Mouse (Mus musculus) hindbrain, embryonic 16.5 days (tissue): ENCODE measurements around the gene Susd6. TPM values are rescaled to one million over a fixed set of nuclear protein-coding genes. Genes with fewer than 3 reads are reported as not detected.

Experiments
- ATAC-seq: fragments of 200-750 bp; cut with Nextera tagmentation; 2 replicates; pipeline ENCODE4 v1.8.0; 2017; ENCODE audit warnings: moderate TSS enrichment, moderate library complexity
- H3K27ac ChIP-seq: fragments of 300-500 bp; sonication (generic); 2 replicates; pipeline ENCODE4 v1.5.1; 2014; ENCODE audit warnings: low read depth, mild to moderate bottlenecking, control low read depth, low read length, moderate library complexity
- H3K27me3 ChIP-seq: fragments of 300-500 bp; sonication (generic); replicated peaks from 2 replicates; pipeline ENCODE4 v1.6.1; 2014; ENCODE audit warnings: low read length; ENCODE audit not compliant: control insufficient read depth, insufficient read depth
- H3K36me3 ChIP-seq: fragments of 300-500 bp; sonication (generic); 2 replicates; pipeline ENCODE4 v1.6.1; 2014; ENCODE audit warnings: mild to moderate bottlenecking, low read length, moderate library complexity, mixed read lengths; ENCODE audit not compliant: control insufficient read depth, insufficient read depth
- H3K4me1 ChIP-seq: fragments of 300-500 bp; sonication (generic); 2 replicates; pipeline ENCODE4 v1.6.1; 2014; ENCODE audit warnings: low read depth, low read length; ENCODE audit not compliant: control insufficient read depth, insufficient read depth
- H3K4me2 ChIP-seq: fragments of 300-500 bp; sonication (generic); 2 replicates; pipeline ENCODE4 v1.6.1; 2014; ENCODE audit warnings: mild to moderate bottlenecking, low read length, control low read depth, moderate library complexity
- H3K4me3 ChIP-seq: fragments of 300-500 bp; sonication (generic); 2 replicates; pipeline ENCODE4 v1.5.1; 2014; ENCODE audit warnings: mild to moderate bottlenecking, low read length, control low read depth, moderate library complexity
- H3K9ac ChIP-seq: fragments of 300-500 bp; sonication (generic); 2 replicates; pipeline ENCODE4 v1.6.1; 2014; ENCODE audit warnings: low read depth, mild to moderate bottlenecking, control low read depth, low read length, moderate library complexity
- H3K9me3 ChIP-seq: fragments of 300-500 bp; sonication (generic); 2 replicates; pipeline ENCODE4 v1.6.1; 2014; ENCODE audit warnings: mild to moderate bottlenecking, low read length, moderate library complexity; ENCODE audit not compliant: control insufficient read depth
- WGBS: fragments of 180-500 bp; shearing (Covaris S2); extraction: QIAGEN DNeasy Blood & Tissue Kit; methylation state at CpG from one replicate; pipeline ENCODE4 v1.1.7; 2014; 5-methylcytosine and 5-hydroxymethylcytosine counted together
- polyA plus RNA-seq: library from polyadenylated mRNA; unstranded; fragments of >200 nt; fragmentation: Nextera tagmentation; extraction: Ambion mirVana; gene quantifications from 2 replicates; pipeline ENCODE4 v1.2.1, GENCODE M21; 2015

Gene Susd6
- 9.9 and 12.1 TPM in 2 replicates for polyA plus RNA-seq

DNA sequence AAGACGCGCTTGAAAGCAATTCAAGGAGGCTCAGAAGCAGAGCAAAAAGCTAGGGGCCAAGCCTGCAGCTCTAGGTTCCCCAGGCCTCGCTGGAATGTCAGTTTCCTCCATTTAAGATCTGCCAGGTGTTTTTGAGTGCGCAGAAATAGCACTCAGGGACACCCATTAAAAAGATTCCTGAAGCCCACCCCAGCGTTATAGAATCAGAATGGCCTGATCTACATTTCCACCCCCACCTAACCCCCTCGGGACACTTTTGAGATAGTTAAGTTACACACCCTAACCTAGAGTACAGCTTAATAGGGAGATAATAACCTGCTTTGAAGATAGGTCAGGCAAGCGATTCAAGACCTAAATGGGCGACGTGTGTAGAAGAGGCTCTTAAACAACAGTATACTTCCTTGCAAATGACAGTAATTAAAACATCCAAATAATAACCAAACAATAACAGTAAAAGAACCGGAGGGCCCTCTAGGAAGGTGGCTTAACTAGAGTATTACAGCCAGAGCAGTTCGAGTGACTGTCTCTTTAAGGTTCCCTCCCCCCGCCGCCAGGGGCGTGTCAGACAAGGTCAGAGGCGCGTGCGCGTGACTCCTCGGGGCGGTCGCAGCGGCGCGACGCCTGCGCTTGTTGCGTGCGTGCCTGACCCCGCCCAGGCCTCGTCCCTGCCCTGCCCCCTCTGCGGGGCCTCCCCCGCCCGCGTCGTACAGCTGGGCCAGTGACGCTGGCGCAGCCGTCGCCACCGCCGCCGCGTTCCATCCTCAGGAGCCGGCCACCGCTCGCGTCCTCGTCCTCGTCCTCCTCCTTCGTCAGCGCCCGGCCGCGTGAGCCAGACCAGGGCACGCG, at the start of gene Susd6:
Gene Susd6, plus strand, starts transcription at position 662 of the 846 bp plus-strand sequence.
- no peaks in the 10 kb centered on the region for H3K36me3 ChIP-seq
- H3K4me3 ChIP-seq, result peak within 1 kb of the TSS; percentile 94
- ATAC-seq, result peak; percentile 98
- H3K9ac ChIP-seq, result peak within 1 kb of the TSS; percentile 94
- 5% methylated on average over 38 of the region's 56 CpGs for WGBS
- peaks cover 18% of the 10 kb centered on the region for H3K4me1 ChIP-seq
- no peaks in the 10 kb centered on the region for H3K9me3 ChIP-seq
- peak within 1 kb of the TSS; percentile 61 for H3K4me2 ChIP-seq
- H3K27ac ChIP-seq, result peak within 1 kb of the TSS; percentile 99
- H3K27me3 ChIP-seq, result no peaks in the 10 kb centered on the region

DNA sequence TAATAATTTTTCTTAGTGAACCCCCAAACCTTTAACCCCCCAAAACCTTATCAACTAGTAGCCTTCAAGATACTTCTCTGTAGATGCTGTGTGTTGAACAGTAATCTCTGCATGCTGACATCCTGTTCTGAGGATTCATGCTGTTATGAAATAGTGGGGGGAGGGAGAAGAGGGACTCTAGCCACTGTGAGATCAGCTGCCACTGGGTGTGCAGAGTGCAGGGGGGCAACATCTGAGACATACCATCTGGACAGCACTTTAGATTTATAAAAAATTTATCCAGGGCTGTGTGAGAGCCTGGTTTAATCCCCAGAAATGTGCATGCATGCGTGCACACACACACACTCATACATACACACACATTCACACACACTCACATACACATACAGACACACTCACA, 45.7 kb upstream of the Susd6 start:
- H3K9me3 ChIP-seq, result no peaks in the 10 kb centered on the region
- 89% methylated on average over 1 of the region's 1 CpGs for WGBS
- H3K9ac ChIP-seq, result no peak overlapping the region
- H3K27ac ChIP-seq, result no peak overlapping the region
- no peaks in the 10 kb centered on the region for H3K27me3 ChIP-seq
- H3K4me1 ChIP-seq, result peaks cover 10% of the 10 kb centered on the region
- H3K4me3 ChIP-seq, result no peak overlapping the region
- no peak for ATAC-seq
- no peaks in the 10 kb centered on the region for H3K36me3 ChIP-seq
- H3K4me2 ChIP-seq, result no peak overlapping the region

DNA sequence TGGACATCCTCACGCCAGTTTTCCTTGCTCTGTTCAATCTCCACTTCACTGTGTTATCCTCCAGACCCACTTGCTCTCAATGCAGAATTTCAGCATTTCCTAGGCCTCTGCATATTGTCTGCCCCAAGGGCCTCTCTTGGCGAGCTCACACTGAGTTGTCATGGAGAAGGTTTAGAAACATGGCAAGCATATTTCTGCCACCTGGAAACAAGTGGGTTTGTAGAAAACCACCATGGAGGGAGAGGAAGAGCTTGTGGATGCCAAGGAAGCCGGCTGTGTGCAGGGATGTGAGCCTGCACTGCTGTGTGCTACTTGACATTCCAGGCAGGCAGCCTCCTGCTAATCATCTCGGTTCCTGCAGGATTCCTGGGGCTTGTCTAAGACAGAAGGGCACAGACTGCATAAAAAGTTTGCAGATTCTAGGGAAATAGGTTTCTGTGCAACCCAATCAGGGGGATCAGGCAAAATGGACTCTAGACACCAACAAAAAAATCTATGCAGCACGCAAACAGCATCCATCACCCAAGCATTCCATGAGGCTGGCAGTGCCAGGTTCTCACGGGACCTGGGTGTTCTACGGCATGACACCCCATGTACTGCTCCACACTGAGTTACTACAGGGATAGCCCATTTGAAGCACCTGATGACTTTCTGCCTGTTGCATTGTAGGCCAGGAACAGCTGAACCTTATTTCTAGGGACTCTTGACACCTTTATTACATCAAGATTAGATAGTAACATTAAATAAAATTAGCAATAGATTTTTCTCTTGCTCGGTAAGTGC, 44.1 kb upstream of the Susd6 start:
- H3K9me3 ChIP-seq, result no peaks in the 10 kb centered on the region
- H3K4me1 ChIP-seq, result peaks cover 10% of the 10 kb centered on the region
- no peak overlapping the region for H3K9ac ChIP-seq
- H3K27me3 ChIP-seq, result no peaks in the 10 kb centered on the region
- H3K36me3 ChIP-seq, result no peaks in the 10 kb centered on the region
- H3K4me2 ChIP-seq, result no peak overlapping the region
- 35% methylated on average over 8 of the region's 8 CpGs for WGBS
- H3K27ac ChIP-seq, result peak overlapping the region; percentile 62
- no peak overlapping the region for H3K4me3 ChIP-seq
- peak; percentile 88 for ATAC-seq

DNA sequence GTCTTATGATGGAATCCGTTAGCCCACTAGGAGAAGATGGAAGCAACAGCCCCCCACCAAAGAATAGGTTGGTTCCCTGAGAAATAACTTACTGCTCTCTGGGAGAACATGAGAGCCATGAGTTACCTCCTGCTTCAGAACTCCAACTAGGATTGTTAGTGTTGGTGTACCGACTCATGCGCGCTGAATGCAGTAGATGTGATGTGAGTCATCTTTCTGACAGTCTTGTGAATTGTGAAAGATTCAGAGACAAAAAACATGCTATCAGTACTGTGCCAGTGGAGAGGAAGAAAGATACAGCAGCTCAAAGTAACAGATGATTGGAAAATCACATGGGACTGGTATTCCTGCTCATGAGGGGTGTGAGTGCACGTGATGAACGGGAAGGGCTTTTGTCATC, 38.8 kb upstream of the Susd6 start:
- no peak overlapping the region for H3K4me3 ChIP-seq
- no peak overlapping the region for H3K9ac ChIP-seq
- no peaks in the 10 kb centered on the region for H3K9me3 ChIP-seq
- no peak overlapping the region for H3K4me2 ChIP-seq
- no peaks in the 10 kb centered on the region for H3K27me3 ChIP-seq
- WGBS, result 93% methylated on average over 6 of the region's 6 CpGs
- H3K27ac ChIP-seq, result no peak overlapping the region
- H3K4me1 ChIP-seq, result peaks cover 3% of the 10 kb centered on the region
- H3K36me3 ChIP-seq, result peaks cover 27% of the 10 kb centered on the region
- no peak for ATAC-seq

DNA sequence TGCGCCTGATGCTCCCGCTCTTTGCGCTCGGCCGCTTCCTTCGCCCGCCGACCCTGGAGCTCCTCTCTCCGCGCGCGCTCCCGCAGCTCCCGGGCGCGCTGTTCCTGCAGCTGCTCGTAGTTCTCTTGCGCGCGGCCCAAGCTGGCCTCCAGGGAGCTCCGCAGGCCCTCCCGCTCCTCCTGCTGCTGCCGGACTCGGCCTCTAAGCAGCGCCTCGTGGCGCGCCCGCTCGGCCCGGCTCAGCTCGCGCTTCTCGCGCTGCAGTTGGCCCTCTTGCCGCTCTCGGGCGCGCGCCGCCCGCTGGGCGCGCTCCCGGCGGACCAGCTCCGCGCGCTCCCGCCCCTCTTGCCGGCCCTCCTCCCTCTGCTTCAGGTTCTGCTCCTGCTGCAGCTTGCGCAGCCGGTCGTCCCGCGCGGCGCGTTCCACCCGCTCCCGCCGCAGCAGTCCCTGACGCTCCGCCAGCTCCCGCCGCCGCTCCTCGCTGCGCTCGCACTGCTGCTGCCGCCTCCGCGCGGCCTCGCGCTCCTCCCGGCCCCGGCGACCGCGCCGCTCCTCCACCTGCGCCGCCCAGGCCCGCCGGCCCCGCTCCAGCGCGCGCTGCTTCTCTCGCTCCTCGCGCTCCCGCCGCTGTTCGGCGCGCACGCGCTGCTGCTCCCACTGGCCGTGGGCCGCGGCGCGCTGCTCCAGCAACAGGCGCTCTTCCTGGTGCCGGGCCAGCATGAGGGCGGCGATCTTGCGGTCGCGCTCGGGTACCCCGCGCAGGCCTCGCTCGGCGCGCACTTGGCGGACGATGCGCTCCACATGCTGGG, 32.4 kb upstream of the Susd6 start:
- peak; percentile 35 for ATAC-seq

DNA sequence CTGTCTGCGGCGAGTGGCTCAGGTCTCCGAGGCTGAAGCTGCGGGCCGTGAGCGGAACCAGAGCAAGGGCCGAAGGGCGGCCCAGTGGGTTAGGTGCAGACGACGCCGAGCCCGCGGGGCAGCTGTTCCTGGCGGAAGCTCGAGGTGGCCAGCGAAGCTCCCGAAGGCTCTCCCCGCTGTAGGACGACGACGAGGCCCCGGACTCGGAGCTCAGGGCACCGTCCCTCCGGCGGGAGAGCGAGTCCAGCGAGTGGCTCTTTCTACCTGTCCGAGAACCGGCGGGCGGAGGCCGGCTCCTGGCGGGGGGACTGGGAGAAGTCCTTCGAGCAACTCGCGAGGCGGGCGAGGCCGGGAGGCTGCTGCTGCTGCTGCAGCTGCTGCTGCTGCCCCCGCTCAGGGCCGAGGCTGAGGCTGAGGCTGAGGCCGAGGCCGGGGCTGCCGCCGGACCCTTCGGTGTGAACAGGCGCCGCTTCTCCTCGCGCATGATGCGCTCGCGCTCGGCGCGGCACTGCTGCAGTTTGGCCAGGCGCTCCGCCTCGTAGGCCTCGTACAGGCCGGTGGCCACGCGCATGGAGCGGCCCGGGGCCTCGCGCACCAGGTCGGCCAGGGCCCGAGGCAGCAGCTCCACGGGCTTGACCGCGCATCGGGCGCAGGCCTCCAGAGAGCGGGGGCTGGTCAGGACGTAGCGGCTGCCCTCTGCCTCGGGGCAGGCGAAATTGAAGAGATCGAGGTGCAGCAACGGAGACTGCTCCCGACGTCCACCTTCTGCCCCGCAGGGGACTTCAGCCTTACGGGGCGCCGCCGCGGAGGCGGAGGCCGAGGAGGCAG, 31.5 kb upstream of the Susd6 start:
- Histone ChIP-seq H3K4me3 (peak overlapping the region; percentile 63), H3K9ac (peak overlapping the region; percentile 92), H3K4me2 (peak overlapping the region; percentile 58), H3K9me3 (peaks cover 14% of the 10 kb centered on the region), H3K27me3 (0 out of 2 replicates have a peak, but pooled peaks cover 2% of the 10 kb centered on the region), H3K4me1 (peaks cover 22% of the 10 kb centered on the region), H3K27ac (peak overlapping the region; percentile 98), H3K36me3 (peaks cover 44% of the 10 kb centered on the region)
- WGBS, result 20% methylated on average over 74 of the region's 92 CpGs
- ATAC-seq, result no peak

More for the DNA sequence above, 32.4 kb upstream of the Susd6 start:
- Histone ChIP-seq H3K36me3 (peaks cover 48% of the 10 kb centered on the region), H3K27ac (peak overlapping the region; percentile 98), H3K9me3 (peaks cover 14% of the 10 kb centered on the region), H3K9ac (peak overlapping the region; percentile 92), H3K4me2 (peak overlapping the region; percentile 58), H3K27me3 (0 out of 2 replicates have a peak, but pooled peaks cover 2% of the 10 kb centered on the region), H3K4me1 (peaks cover 22% of the 10 kb centered on the region), H3K4me3 (peak overlapping the region; percentile 63)
- WGBS, result 25% methylated on average over 96 of the region's 122 CpGs

DNA sequence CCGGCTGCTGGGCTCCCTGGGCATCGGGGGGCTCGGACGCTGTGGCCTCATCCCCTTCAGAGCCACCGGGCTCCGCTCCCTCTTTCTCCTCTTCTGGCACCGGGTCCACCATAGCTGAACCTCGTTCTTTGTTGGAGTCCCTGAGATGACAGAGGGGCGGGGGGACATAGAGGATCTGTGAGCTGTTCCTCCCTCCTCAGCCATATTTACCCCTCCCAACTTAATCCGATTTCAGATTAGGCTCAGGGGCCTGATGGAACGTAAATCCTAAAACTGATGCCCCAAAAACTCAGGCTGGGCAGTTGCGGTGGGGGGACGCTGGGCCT, 31.0 kb upstream of the Susd6 start:
- H3K27ac ChIP-seq, result peak overlapping the region; percentile 98
- H3K27me3 ChIP-seq, result 0 out of 2 replicates have a peak, but pooled peaks cover 2% of the 10 kb centered on the region
- H3K9ac ChIP-seq, result peak overlapping the region; percentile 92
- peak; percentile 38; the same call in 1 of the 2 replicates for ATAC-seq
- peaks cover 41% of the 10 kb centered on the region for H3K36me3 ChIP-seq
- H3K4me1 ChIP-seq, result peaks cover 22% of the 10 kb centered on the region
- 5% methylated on average over 13 of the region's 13 CpGs for WGBS
- peak overlapping the region; percentile 58 for H3K4me2 ChIP-seq
- H3K9me3 ChIP-seq, result peaks cover 14% of the 10 kb centered on the region
- peak overlapping the region; percentile 63 for H3K4me3 ChIP-seq

DNA sequence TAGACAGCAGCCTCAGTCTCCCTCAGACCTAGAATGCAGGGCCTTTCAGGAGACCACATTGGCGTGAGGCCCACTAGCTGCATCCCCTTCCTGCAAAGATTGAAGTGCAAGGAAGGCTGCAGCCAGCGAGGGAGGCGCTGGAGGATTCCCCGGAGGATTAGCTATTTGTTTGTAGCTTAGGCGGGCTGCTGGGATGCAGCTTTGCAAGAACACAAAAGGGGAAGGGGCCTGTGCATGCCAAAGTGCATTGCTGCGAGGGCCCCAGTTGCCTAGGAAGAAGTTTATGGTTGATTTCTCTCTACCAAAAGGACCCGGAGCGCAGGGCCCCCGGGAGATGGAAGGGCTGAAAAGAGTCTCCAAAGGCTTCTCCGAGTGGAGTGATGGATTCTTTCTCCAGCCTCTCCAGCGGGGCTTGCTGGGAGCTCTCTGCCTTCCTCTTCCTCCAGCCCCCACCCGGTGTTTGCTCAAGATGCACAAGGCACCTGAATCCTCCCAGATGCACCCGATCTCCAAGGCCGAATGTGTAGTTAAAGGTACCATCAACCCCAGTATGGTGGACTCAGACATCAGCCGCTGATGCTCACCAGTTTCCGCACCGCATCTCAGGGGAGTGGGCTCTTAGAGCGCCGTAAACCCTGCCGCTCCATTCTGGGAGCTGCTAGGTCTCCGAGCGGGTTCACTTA, 30.5 kb upstream of the Susd6 start:
- H3K27me3 ChIP-seq, result 0 out of 2 replicates have a peak, but pooled peaks cover 2% of the 10 kb centered on the region
- peak overlapping the region; percentile 63 for H3K4me3 ChIP-seq
- H3K9me3 ChIP-seq, result peaks cover 14% of the 10 kb centered on the region
- H3K4me2 ChIP-seq, result peak overlapping the region; percentile 58
- peak; percentile 60 for ATAC-seq
- peak overlapping the region; percentile 98 for H3K27ac ChIP-seq
- peak overlapping the region; percentile 92 for H3K9ac ChIP-seq
- WGBS, result under 1% methylated on average over 22 of the region's 22 CpGs
- peaks cover 22% of the 10 kb centered on the region for H3K4me1 ChIP-seq
- H3K36me3 ChIP-seq, result peaks cover 38% of the 10 kb centered on the region
